Comparison of ENCODE assay signal across 8 mouse cellular contexts in genomic region chr19:54045412-54045811, GRCm38 (mm10). TPM values are rescaled to one million over a fixed set of nuclear protein-coding genes. Genes with fewer than 3 reads are reported as not detected.
A peak's percentile ranks its signal among the peaks of the same experiment; 100 is the strongest.
DNase-seq lines count a peak whose midpoint lies in the region; ATAC-seq and TF ChIP-seq lines count a peak whose summit lies in the region.

No protein-coding gene starts in this region.

- peak overlapping the region; percentile 58 for H3K9ac ChIP-seq in heart, embryonic 15.5 days
- H3K9ac ChIP-seq in liver, embryonic 15.5 days = no peak overlapping the region

- H3K4me3 ChIP-seq in testis, adult 2 months (ENCODE audit: control insufficient read depth, low read depth, low read length) = peak overlapping the region; percentile 35
- H3K4me3 ChIP-seq in heart, embryonic 15.5 days = peak overlapping the region; percentile 62
- peak overlapping the region; percentile 46 for H3K4me3 ChIP-seq in liver, embryonic 15.5 days (replicated peaks)

- 0 out of 2 replicates have a peak, but pooled peaks have one; percentile 8 for ATAC-seq in heart, embryonic 15.5 days (replicated peaks; ENCODE audit: insufficient number of reproducible peaks, insufficient read depth, low FRiP score, low read depth)
- ATAC-seq in liver, embryonic 15.5 days (ENCODE audit: insufficient read depth) = no peak

- no peaks in the 10 kb centered on the region for H3K9me3 ChIP-seq in heart, embryonic 15.5 days (replicated peaks)
- H3K9me3 ChIP-seq in liver, embryonic 15.5 days (replicated peaks) = no peaks in the 10 kb centered on the region

- TF ChIP-seq CTCF in testis, adult 2 months (IDR thresholded peaks at IDR 0.05; ENCODE audit: control insufficient read depth, insufficient read depth, insufficient replicate concordance, low read depth, low read length) = no peak

- H3K4me2 ChIP-seq in heart, embryonic 15.5 days = peak overlapping the region; percentile 98
- peak overlapping the region; percentile 68 for H3K4me2 ChIP-seq in liver, embryonic 15.5 days

- no peak for TF ChIP-seq POLR2A in testis, adult 2 months (IDR thresholded peaks at IDR 0.05; ENCODE audit: control insufficient read depth, low read depth, low read length)

- under 1% methylated on average over 29 of the region's 29 CpGs for WGBS in heart, embryonic 15.5 days
- under 1% methylated on average over 29 of the region's 29 CpGs for WGBS in liver, embryonic 15.5 days (ENCODE audit: insufficient replicate concordance)

- H3K27me3 ChIP-seq in testis, adult 2 months (ENCODE audit: control insufficient read depth, insufficient read depth, low read length) = no peaks in the 10 kb centered on the region; the same call in 1 of the 2 replicates
- H3K27me3 ChIP-seq in heart, embryonic 15.5 days = peaks cover 70% of the 10 kb centered on the region
- H3K27me3 ChIP-seq in liver, embryonic 15.5 days = peaks cover 89% of the 10 kb centered on the region

- peaks cover 20% of the 10 kb centered on the region for H3K4me1 ChIP-seq in testis, adult 2 months (ENCODE audit: control insufficient read depth, insufficient read depth, low read length)
- peaks cover 48% of the 10 kb centered on the region for H3K4me1 ChIP-seq in heart, embryonic 15.5 days (replicated peaks)
- H3K4me1 ChIP-seq in liver, embryonic 15.5 days (replicated peaks) = peaks cover 37% of the 10 kb centered on the region

- no peaks in the 10 kb centered on the region for H3K36me3 ChIP-seq in testis, adult 2 months (ENCODE audit: control insufficient read depth, insufficient read depth, low read length)
- H3K36me3 ChIP-seq in heart, embryonic 15.5 days = no peaks in the 10 kb centered on the region
- no peaks in the 10 kb centered on the region for H3K36me3 ChIP-seq in liver, embryonic 15.5 days (replicated peaks)

- H3K27ac ChIP-seq in testis, adult 2 months (ENCODE audit: control insufficient read depth, insufficient read depth, low read depth, low read length) = no peak overlapping the region
- no peak overlapping the region for H3K27ac ChIP-seq in heart, embryonic 15.5 days
- H3K27ac ChIP-seq in liver, embryonic 15.5 days (replicated peaks) = no peak overlapping the region

- intact Hi-C loops in gastrocnemius, postnatal 14 days (cut with DNase I; ENCODE audit: low total_unique reads) = loop anchor here (10.0 kb wide), 2 partner anchors 199 to 489 kb away; no protein-coding TSS in a partner anchor
- intact Hi-C loops in gastrocnemius, postnatal 36 days (cut with DNase I) = loop anchor here (5.0 kb wide), 2 partner anchors 72 to 202 kb away; no protein-coding TSS in a partner anchor

- DNase-seq in gastrocnemius, postnatal 14 days = peak; percentile 11
- no peak for DNase-seq in gastrocnemius, postnatal 36 days
- DNase-seq in testis, postnatal 14 days (ENCODE audit: low spot score) = no peak
- no peak for DNase-seq in thymus, postnatal 0 days (ENCODE audit: low spot score)
- no peak for DNase-seq in spleen, postnatal 14 days (ENCODE audit: low spot score in 2 of 2)

RNA-seq across cellular contexts. Expression of gene Adra2a, which starts 1.5 kb away (rescaled TPM):
- 1 to 10 TPM in 1 of 2 experiments, under 1 TPM in 1; 0.78 to 1.2 TPM for total RNA-seq in gastrocnemius, postnatal 14 days (2021)
- total RNA-seq in gastrocnemius, postnatal 36 days (2021) = under 1 TPM; 0.25 to 0.46 TPM
- polyA plus RNA-seq in testis, adult 2 months (2012; rRNA removed) = 0.14 and 0.76 TPM in 2 replicates
- polyA plus RNA-seq in heart, embryonic 15.5 days (2015; fragmentation: Nextera tagmentation; extraction: Ambion mirVana) = 0.05 and 0.19 TPM in 2 replicates
- 0.03 and 0.05 TPM in 2 replicates for polyA plus RNA-seq in liver, embryonic 15.5 days (2015; fragmentation: Nextera tagmentation; extraction: Ambion mirVana)
- polyA plus RNA-seq in thymus, postnatal 0 days (2015; fragmentation: Nextera tagmentation; extraction: Ambion mirVana) = 0.46 and 0.51 TPM in 2 replicates
